Mouse (Mus musculus) midbrain, embryonic 15.5 days (tissue): ENCODE measurements around the gene Ltbp4. TPM values are rescaled to one million over a fixed set of nuclear protein-coding genes. Genes with fewer than 3 reads are reported as not detected.

Experiments
- ATAC-seq: fragments of 200-750 bp; cut with Nextera tagmentation; replicated peaks from 2 replicates; pipeline ENCODE4 v1.8.0; 2017; ENCODE audit warnings: moderate TSS enrichment
- H3K27ac ChIP-seq: fragments of 300-500 bp; sonication (generic); 2 replicates; pipeline ENCODE4 v1.5.1; 2015; ENCODE audit warnings: mild to moderate bottlenecking, inconsistent platforms
- H3K27me3 ChIP-seq: fragments of 300-500 bp; sonication (generic); replicated peaks from 2 replicates; pipeline ENCODE4 v1.6.1; 2015; ENCODE audit warnings: inconsistent platforms
- H3K36me3 ChIP-seq: fragments of 300-500 bp; sonication (generic); replicated peaks from 2 replicates; pipeline ENCODE4 v1.6.1; 2015; ENCODE audit warnings: inconsistent platforms
- H3K4me1 ChIP-seq: fragments of 300-500 bp; sonication (generic); 2 replicates; pipeline ENCODE4 v1.6.1; 2015; ENCODE audit warnings: inconsistent platforms
- H3K4me2 ChIP-seq: fragments of 300-500 bp; sonication (generic); 2 replicates; pipeline ENCODE4 v1.6.1; 2015; ENCODE audit warnings: inconsistent platforms, mild to moderate bottlenecking, moderate library complexity
- H3K4me3 ChIP-seq: fragments of 300-500 bp; sonication (generic); 2 replicates; pipeline ENCODE4 v1.5.1; 2015; ENCODE audit warnings: mild to moderate bottlenecking, inconsistent platforms
- H3K9ac ChIP-seq: fragments of 300-500 bp; sonication (generic); 2 replicates; pipeline ENCODE4 v1.6.1; 2015; ENCODE audit warnings: mild to moderate bottlenecking, inconsistent platforms
- H3K9me3 ChIP-seq: fragments of 300-500 bp; sonication (generic); 2 replicates; pipeline ENCODE4 v1.6.1; 2016; ENCODE audit warnings: inconsistent platforms
- WGBS: fragments of 180-500 bp; shearing (Covaris S2); methylation state at CpG from one replicate; pipeline ENCODE4 v1.1.7; 2015; ENCODE audit warnings: mixed read lengths; 5-methylcytosine and 5-hydroxymethylcytosine counted together
- polyA plus RNA-seq: library from polyadenylated mRNA; unstranded; fragments of >200 nt; fragmentation: Nextera tagmentation; extraction: Ambion mirVana; gene quantifications from 2 replicates; pipeline ENCODE4 v1.2.1, GENCODE M21; 2015

Ltbp4 gene
- polyA plus RNA-seq, 1 experiment from 2014 or later: 13.4 TPM

DNA sequence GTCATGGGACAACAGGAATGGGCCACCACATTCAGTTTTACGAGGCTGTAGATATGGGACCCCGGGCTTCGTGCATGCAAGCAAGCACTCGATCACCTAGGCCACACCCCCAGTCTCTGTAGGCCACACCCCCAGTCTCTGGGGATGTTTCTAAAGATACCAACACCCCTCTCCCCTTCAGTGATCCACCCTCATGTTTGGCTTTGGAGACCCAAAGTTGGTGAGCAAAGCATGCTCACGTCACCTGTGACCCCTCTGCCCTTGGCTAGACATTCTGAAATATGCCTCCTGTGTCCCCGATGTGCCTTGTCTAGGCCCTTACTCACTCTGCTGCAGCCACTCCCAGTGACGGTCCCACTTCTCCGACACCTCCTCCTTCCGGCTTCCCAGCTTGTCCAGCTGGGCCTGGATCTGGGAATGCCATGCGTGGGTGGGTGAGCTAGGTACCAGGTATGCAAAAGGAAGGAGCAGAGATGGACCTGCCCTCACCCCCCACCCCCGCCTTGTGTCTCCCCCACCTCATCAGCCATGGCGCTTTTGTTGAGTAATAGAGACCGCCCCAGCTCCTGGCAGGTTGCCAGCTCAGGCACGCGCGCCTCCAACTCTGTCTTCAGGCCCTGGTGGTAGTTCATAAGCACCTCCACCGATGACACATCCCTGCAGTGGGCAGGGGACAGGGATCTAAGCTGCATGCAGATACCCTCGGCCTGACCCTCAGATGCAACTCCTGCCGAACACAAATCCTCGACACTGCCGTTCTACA is 28.8 kb upstream of the Ltbp4 start:
- 46% methylated on average over 21 of the region's 21 CpGs for WGBS
- Histone ChIP-seq H3K36me3 (peaks cover 11% of the 10 kb centered on the region), H3K4me1 (peaks cover 3% of the 10 kb centered on the region; the same call in 1 of the 2 replicates), H3K4me2 (no peak overlapping the region), H3K9me3 (no peaks in the 10 kb centered on the region), H3K4me3 (no peak overlapping the region), H3K9ac (no peak overlapping the region), H3K27me3 (peaks cover 88% of the 10 kb centered on the region), H3K27ac (no peak overlapping the region)
- no peak for ATAC-seq

DNA sequence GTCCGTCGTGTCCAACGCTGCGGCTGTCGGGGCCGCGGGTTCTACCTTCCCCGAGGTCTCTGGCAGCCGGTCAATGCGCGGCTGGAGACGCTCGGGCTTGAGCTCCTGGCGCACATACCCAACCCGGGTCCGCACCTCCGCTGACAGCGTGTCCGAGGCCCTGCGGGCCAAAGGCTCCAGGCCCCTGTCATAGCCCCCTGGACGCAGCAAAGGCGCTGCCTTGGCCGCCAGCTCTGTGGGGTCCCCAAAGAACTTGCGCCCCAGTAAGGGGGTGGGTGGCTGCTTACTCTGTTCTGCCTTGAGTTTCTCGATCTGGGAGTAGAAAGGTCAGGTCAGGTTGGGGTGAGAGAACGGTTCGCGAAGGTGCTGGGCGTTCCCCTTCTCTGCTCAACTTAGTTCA is 26.9 kb upstream of the Ltbp4 start:
- WGBS: 3% methylated on average over 29 of the region's 29 CpGs
- no peak overlapping the region for H3K4me2 ChIP-seq
- H3K4me1 ChIP-seq: peaks cover 6% of the 10 kb centered on the region; the same call in 1 of the 2 replicates
- H3K27me3 ChIP-seq: peaks cover 72% of the 10 kb centered on the region
- ATAC-seq: no peak
- no peak overlapping the region for H3K9ac ChIP-seq
- no peaks in the 10 kb centered on the region for H3K9me3 ChIP-seq
- no peaks in the 10 kb centered on the region for H3K36me3 ChIP-seq
- H3K27ac ChIP-seq: no peak overlapping the region
- no peak overlapping the region for H3K4me3 ChIP-seq

DNA sequence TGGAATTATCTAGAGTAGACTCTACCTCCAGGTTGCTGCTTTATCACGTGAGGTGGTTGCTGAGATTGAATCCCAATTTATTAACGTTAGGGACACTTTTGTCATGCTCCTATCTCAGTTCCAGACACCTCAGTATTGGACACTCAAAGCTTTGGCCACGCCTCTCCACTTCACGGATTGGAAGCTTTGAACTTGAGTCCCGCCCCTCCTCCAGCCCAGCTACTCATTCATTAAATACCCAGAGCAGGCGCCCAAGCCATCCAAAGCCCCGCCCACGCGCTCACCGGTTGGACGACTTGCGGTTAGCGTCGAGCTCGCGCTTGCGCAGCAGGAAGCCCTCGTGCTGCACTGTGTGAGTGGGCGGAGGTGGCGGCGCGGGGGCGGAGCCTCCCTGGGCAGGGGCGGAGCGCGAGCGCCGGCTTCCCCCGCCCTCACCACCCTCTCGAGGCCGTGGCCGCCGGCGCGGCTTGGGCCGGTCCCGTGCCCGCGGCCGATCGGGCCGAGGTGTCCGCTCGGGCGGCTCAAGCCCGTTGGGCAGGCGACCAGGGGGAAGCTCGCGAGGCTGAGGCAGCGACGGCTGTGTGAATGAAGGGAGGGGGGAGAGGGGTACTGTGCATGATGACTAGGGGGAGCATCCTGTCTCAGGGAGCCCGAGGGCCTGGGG is 23.9 kb upstream of the Ltbp4 start:
- H3K27me3 ChIP-seq: peaks cover 69% of the 10 kb centered on the region
- H3K9ac ChIP-seq: peak overlapping the region; percentile 63
- no peaks in the 10 kb centered on the region for H3K36me3 ChIP-seq
- ATAC-seq: peak; percentile 94
- H3K9me3 ChIP-seq: no peaks in the 10 kb centered on the region
- peak overlapping the region; percentile 61 for H3K4me3 ChIP-seq
- peak overlapping the region; percentile 73 for H3K4me2 ChIP-seq
- no peak overlapping the region for H3K27ac ChIP-seq
- H3K4me1 ChIP-seq: peaks cover 10% of the 10 kb centered on the region
- under 1% methylated on average over 52 of the region's 52 CpGs for WGBS

DNA sequence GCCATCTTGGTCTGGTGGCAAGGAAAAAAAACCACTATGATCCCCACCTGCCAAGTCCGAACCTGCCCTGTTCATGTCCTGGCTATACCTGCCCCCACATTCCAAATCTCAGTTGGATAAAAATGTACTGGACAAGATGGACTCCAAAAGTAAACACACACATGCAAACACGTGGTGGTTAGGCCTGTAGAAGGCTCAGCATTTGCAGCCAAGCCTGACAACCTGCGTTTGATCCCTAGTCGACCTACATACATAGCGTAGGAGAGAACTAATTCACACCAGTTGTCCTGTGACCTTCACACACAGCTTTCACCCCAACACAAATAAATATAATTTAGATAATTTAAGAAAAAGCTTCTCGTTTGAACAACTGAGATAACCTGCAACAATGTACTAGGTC is 23.3 kb upstream of the Ltbp4 start:
- H3K27me3 ChIP-seq: peaks cover 62% of the 10 kb centered on the region
- peaks cover 13% of the 10 kb centered on the region for H3K4me1 ChIP-seq
- H3K9me3 ChIP-seq: no peaks in the 10 kb centered on the region
- H3K36me3 ChIP-seq: no peaks in the 10 kb centered on the region
- no peak overlapping the region for H3K27ac ChIP-seq
- WGBS: 55% methylated on average over 6 of the region's 6 CpGs
- ATAC-seq: no peak
- 0 out of 2 replicates have a peak overlapping the region, but pooled peaks have one; percentile 61 for H3K4me3 ChIP-seq
- no peak overlapping the region for H3K9ac ChIP-seq
- peak overlapping the region; percentile 73 for H3K4me2 ChIP-seq

DNA sequence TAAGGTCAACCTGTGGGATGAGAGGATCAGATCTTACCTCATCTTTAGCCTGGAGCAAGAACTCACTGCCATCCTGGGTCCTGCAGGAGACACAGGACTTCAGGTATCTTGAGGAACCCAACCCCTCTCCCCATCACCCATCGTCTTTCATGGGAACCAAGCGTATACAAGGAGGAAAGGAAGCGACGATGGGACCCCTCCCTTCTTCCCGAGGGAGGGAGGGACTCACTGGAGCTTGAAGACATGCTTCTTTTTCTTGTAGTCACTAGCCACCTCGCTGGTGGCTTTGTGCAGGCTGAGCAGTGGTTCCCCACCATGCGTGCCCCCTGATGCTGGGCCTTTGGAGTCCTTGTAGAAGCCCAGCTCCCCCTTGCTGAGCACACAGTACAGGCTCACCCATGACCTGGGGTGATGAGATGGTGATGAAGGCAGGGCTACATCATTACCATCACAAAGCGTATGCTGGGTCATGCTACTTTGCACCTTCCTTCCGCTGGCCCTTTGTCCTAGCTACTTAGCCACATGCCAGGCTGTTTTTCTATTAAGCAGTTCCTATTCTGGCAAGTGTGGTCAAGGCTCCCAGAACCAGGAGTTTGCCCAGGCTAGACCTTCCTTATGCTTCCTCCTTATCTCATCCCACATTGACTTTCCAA is 22.3 kb upstream of the Ltbp4 start:
- no peak overlapping the region for H3K4me2 ChIP-seq
- no peaks in the 10 kb centered on the region for H3K36me3 ChIP-seq
- 87% methylated on average over 9 of the region's 9 CpGs for WGBS
- H3K9me3 ChIP-seq: no peaks in the 10 kb centered on the region
- H3K9ac ChIP-seq: no peak overlapping the region
- peaks cover 53% of the 10 kb centered on the region for H3K27me3 ChIP-seq
- H3K4me1 ChIP-seq: peaks cover 14% of the 10 kb centered on the region
- no peak overlapping the region for H3K4me3 ChIP-seq
- no peak overlapping the region for H3K27ac ChIP-seq
- no peak for ATAC-seq

DNA sequence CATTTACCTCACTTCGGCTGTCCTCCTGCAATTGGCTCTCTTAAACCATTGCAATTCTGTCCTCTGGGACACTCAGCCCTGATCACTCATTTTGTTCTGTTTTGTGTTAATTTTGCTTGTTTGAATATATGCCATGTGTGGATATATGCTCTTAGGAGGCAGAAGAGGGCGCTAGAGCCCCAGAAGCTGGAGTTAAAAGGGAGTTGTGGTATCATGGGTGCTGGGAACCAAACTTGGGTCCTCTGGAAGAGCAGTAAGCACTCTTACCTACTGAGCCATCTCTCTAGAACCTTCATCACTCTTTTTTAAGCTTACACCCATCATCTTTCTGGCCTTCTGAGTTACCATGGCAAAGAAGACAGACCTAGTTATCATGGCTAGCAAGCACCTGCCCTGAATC is 21.7 kb upstream of the Ltbp4 start:
- Histone ChIP-seq H3K27me3 (peaks cover 46% of the 10 kb centered on the region), H3K9ac (no peak overlapping the region)
- 64% methylated on average over 2 of the region's 2 CpGs for WGBS

DNA sequence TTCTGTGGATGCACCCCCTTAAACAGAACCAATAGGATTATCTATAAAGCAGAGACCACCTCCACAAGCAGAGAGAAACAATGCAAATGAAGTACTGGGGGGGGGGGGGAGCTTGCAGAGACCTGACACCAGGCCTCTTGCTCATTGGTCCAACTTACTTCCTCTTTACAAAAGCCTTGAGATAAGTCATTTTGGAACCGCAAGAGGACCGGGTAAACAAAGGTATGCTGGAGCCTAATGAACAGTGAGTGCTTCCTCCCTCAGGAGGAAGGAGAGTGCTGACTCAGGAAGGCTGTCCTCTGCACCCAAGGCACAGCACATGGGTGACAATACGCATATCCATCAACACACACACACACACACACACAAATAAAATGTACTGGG is 20.1 kb upstream of the Ltbp4 start:
- no peak overlapping the region for H3K4me3 ChIP-seq
- no peak overlapping the region for H3K9ac ChIP-seq
- no peaks in the 10 kb centered on the region for H3K9me3 ChIP-seq
- peaks cover 28% of the 10 kb centered on the region for H3K4me1 ChIP-seq
- 24% methylated on average over 3 of the region's 3 CpGs for WGBS
- H3K4me2 ChIP-seq: no peak overlapping the region
- H3K27me3 ChIP-seq: peaks cover 33% of the 10 kb centered on the region
- no peaks in the 10 kb centered on the region for H3K36me3 ChIP-seq
- ATAC-seq: no peak
- H3K27ac ChIP-seq: no peak overlapping the region

More for the DNA sequence above, 21.7 kb upstream of the Ltbp4 start:
- no peaks in the 10 kb centered on the region for H3K9me3 ChIP-seq
- H3K4me3 ChIP-seq: no peak overlapping the region
- no peak overlapping the region for H3K4me2 ChIP-seq
- H3K36me3 ChIP-seq: no peaks in the 10 kb centered on the region
- no peak overlapping the region for H3K27ac ChIP-seq
- peaks cover 21% of the 10 kb centered on the region for H3K4me1 ChIP-seq
- no peak for ATAC-seq

DNA sequence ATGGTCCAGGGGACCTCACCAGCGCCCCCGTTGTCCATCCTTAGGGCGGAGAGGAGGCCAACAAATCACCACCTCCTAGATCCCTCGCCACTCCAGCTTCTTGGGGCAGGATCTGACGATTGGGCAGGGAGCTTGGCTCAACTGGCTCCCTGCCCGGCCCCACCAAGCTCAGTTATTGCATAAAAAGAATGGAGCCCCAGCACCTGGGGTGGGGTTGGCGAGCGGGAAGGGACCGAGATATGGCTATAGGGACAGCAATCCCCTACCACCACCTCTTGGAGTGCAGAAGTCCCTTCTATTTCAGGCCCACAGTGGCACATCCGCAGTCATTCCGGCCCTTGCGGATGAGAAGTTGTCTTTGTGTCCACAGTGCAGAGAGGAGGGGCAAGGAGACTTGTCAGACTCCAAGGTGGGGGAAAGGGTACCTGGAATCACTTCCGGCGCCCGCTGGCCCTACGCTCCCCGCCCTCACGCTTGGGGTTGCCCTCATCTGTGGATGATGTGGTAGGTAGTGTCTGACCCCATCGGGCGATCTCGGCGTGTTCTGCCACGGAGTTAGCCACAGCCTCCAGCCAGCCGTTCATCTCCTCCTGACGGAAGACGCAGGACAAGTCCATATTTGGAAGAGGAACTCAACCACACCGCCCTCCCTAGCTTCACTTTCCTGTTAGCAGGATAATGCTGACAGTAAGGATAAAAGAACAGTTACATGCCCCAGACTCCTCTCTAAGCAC is 19.5 kb upstream of the Ltbp4 start, which contains the start of gene Gm20479:
TSS of gene Gm20479 (minus strand) at position 559 of the 734 bp plus-strand sequence.
- Histone ChIP-seq H3K4me2 (peak within 1 kb of the TSS; percentile 60), H3K27me3 (peaks cover 29% of the 10 kb centered on the region), H3K4me3 (peak within 1 kb of the TSS; percentile 50), H3K27ac (peak within 1 kb of the TSS; percentile 14; the same call in 1 of the 2 replicates), H3K9me3 (no peaks in the 10 kb centered on the region), H3K9ac (no peak within 1 kb of the TSS), H3K4me1 (peaks cover 28% of the 10 kb centered on the region), H3K36me3 (no peaks in the 10 kb centered on the region)
- no peak for ATAC-seq
- 7% methylated on average over 27 of the region's 27 CpGs for WGBS

DNA sequence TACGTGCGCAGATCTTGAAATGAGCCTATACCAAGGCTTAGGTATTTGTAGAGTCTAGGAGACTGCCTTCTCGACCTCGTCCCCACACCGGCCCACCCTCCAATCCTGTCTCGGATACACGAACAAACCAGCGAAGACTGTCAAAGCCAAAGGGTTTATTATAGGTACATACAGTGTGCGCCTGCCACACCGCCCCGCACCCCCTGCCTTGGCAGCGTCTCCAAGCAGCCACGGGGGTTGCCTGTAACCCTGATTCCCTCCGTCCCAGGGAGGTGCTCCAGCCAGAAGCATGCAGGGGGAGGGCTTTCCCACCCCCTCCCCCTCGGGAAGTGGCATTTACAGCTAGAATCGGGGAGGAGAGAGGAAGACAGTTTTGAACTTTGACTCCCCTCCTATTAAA is 18.8 kb upstream of the Ltbp4 start:
- Histone ChIP-seq H3K4me1 (peaks cover 25% of the 10 kb centered on the region), H3K4me3 (peak overlapping the region; percentile 50), H3K9me3 (no peaks in the 10 kb centered on the region), H3K36me3 (no peaks in the 10 kb centered on the region; the same call in 1 of the 2 replicates), H3K4me2 (peak overlapping the region; percentile 60), H3K27me3 (peaks cover 29% of the 10 kb centered on the region), H3K9ac (no peak overlapping the region), H3K27ac (peak overlapping the region; percentile 14; the same call in 1 of the 2 replicates)
- ATAC-seq: peak; percentile 46
- 2% methylated on average over 16 of the region's 16 CpGs for WGBS

DNA sequence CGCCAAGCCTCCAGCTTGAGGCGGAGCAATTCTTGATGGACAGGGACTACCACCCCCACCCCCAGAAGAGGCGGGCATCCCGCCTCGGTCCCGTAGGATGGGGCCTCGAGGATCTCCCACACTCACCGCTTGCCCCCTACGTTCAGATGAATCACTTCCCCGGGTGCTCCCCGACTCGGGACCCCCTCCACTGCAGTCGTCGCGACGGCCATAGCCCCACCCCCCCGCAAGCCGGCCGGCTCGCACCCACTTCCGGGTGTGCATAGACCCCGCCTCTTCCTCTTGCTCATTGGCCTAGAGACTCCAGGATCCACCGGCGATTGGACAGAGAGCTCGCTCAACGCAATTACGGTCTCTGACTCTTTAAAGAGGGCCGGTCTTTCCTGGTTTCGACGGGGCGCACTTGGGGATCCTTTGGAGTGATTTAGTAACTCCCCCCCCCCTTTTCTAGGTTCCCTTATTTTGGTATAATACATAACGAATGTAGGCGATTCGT is 18.3 kb upstream of the Ltbp4 start, which contains the start of gene Shkbp1:
TSS of gene Shkbp1 (minus strand) at position 275 of the 496 bp plus-strand sequence.
- ATAC-seq: peak; percentile 93
- H3K4me1 ChIP-seq: peaks cover 22% of the 10 kb centered on the region
- H3K9me3 ChIP-seq: no peaks in the 10 kb centered on the region
- WGBS: under 1% methylated on average over 34 of the region's 34 CpGs
- H3K36me3 ChIP-seq: peaks cover 2% of the 10 kb centered on the region; the same call in 1 of the 2 replicates
- peak within 1 kb of the TSS; percentile 73 for H3K27ac ChIP-seq
- peak within 1 kb of the TSS; percentile 50 for H3K4me3 ChIP-seq
- H3K4me2 ChIP-seq: peak within 1 kb of the TSS; percentile 60
- H3K9ac ChIP-seq: peak within 1 kb of the TSS; percentile 68
- peaks cover 29% of the 10 kb centered on the region for H3K27me3 ChIP-seq

DNA sequence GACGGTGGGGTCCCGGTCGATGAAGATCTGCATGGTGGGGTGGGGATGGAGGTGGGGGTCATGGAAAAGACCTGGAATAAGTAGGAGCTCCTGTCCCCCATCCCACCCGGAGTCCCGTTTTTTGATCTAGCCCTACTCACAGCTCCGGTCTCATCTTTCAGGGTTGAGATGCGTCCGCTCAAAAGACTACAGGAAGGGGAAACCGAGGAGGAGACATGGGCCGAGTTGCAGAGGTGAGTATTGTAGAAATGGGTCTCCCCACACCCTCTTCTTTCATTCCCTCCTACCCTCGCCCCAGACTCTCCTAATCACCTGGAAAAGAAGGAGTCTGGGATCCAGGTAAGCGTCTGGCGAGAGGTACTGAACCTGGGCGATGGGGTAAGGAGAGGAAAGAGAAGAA is 17.8 kb upstream of the Ltbp4 start:
- 8% methylated on average over 14 of the region's 14 CpGs for WGBS
- Histone ChIP-seq H3K4me3 (peak overlapping the region; percentile 50), H3K4me2 (peak overlapping the region; percentile 60), H3K9ac (peak overlapping the region; percentile 68), H3K4me1 (peaks cover 22% of the 10 kb centered on the region), H3K27ac (peak overlapping the region; percentile 73), H3K9me3 (no peaks in the 10 kb centered on the region), H3K36me3 (peaks cover 7% of the 10 kb centered on the region; the same call in 1 of the 2 replicates), H3K27me3 (peaks cover 29% of the 10 kb centered on the region)
- ATAC-seq: no peak
